Comparison of ENCODE assay signal across 35 mouse cellular contexts in the genomic region with DNA sequence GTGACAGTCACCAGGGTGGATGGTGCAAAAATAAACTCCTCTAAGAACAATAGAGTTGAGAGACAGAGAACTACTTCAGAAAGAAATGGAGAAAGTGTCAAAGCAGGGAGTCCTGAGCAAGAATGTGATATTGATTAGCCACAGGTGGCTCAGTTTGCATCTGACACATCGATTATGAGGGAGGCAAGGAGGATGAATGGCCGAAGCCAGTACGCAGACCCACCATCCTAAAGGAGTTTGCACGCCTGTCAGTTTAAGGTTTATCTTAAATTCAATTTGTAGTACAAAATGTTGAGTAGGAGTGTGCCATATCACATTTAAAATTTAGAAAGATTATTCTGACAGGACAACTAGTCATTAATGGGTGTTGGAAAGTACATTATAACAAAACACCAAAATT.
"Had no signal": no experiment of that assay in that cellular context is flagged by ENCODE, and none has a peak within 500 bp of the region (broad histone marks: within the 10 kb centered on the region; RNA-seq: fewer than 3 reads in every experiment).

No protein-coding gene starts in this region.

- DNase-seq: heart, postnatal 10 days; heart, postnatal 14 days; heart, postnatal 36 days; heart, postnatal 4 days; kidney, adult 11 months; kidney, adult 18-20 months; kidney, adult 2 months; kidney, adult 8-10 months; kidney, adult 9 months; kidney, postnatal 10 days; kidney, postnatal 14 days; kidney, postnatal 25 days; kidney, postnatal 36 days; kidney, postnatal 4 days; layer of hippocampus, adult 9-11 months; layer of hippocampus, postnatal 36 days had no signal

- H3K27me3 ChIP-seq: heart, embryonic 12.5 days; heart, embryonic 13.5 days; heart, embryonic 15.5 days; hindbrain, embryonic 12.5 days; hindbrain, embryonic 13.5 days; hindbrain, embryonic 15.5 days; intestine, embryonic 15.5 days; kidney, embryonic 15.5 days had no signal

- H3K4me3 ChIP-seq: heart, embryonic 10.5 days; heart, embryonic 12.5 days; heart, embryonic 13.5 days; heart, embryonic 15.5 days; hindbrain, embryonic 10.5 days; hindbrain, embryonic 12.5 days; hindbrain, embryonic 13.5 days; hindbrain, embryonic 15.5 days; intestine, embryonic 15.5 days; kidney, embryonic 15.5 days; layer of hippocampus, adult 2 months had no signal

- H3K4me2 ChIP-seq: heart, embryonic 11.5 days; heart, embryonic 12.5 days; heart, embryonic 13.5 days; heart, embryonic 15.5 days; hindbrain, embryonic 12.5 days; hindbrain, embryonic 13.5 days; hindbrain, embryonic 14.5 days; hindbrain, embryonic 15.5 days; intestine, embryonic 15.5 days; kidney, embryonic 15.5 days had no signal

- H3K36me3 ChIP-seq: heart, embryonic 10.5 days; heart, embryonic 12.5 days; heart, embryonic 13.5 days; heart, embryonic 15.5 days; hindbrain, embryonic 10.5 days; hindbrain, embryonic 12.5 days; hindbrain, embryonic 13.5 days; hindbrain, embryonic 15.5 days; intestine, embryonic 15.5 days; kidney, embryonic 15.5 days had no signal

- H3K4me1 ChIP-seq: heart, embryonic 10.5 days; heart, embryonic 12.5 days; heart, embryonic 13.5 days; heart, embryonic 15.5 days; hindbrain, embryonic 13.5 days; hindbrain, embryonic 15.5 days; intestine, embryonic 15.5 days; kidney, embryonic 15.5 days had no signal

- H3K9ac ChIP-seq: heart, embryonic 12.5 days; heart, embryonic 13.5 days; heart, embryonic 15.5 days; hindbrain, embryonic 12.5 days; hindbrain, embryonic 13.5 days; hindbrain, embryonic 14.5 days; hindbrain, embryonic 15.5 days; intestine, embryonic 15.5 days; kidney, embryonic 15.5 days had no signal

- ATAC-seq: hindbrain, embryonic 16.5 days; hindbrain, postnatal 0 days; inflammation-experienced regulatory T-cells, adult 6 months; intestine, embryonic 15.5 days; intestine, embryonic 16.5 days; intestine, postnatal 0 days had no signal

- H3K27ac ChIP-seq: heart, embryonic 10.5 days; heart, embryonic 13.5 days; heart, embryonic 15.5 days; hindbrain, embryonic 10.5 days; hindbrain, embryonic 12.5 days; hindbrain, embryonic 13.5 days; hindbrain, embryonic 14.5 days; hindbrain, embryonic 15.5 days; hindbrain, postnatal 0 days; intestine, embryonic 15.5 days; kidney, embryonic 15.5 days; kidney, postnatal 0 days; layer of hippocampus, adult 2 months had no signal

- H3K9me3 ChIP-seq: heart, embryonic 10.5 days; heart, embryonic 12.5 days; heart, embryonic 15.5 days; hindbrain, embryonic 12.5 days; hindbrain, embryonic 13.5 days; hindbrain, embryonic 15.5 days; intestine, embryonic 15.5 days; kidney, embryonic 15.5 days had no signal
